Mouse (Mus musculus): ENCODE data around the gene Adgre5. TPM values are rescaled to one million over a fixed set of nuclear protein-coding genes. Genes with fewer than 3 reads are reported as not detected.

The Adgre5 gene
- polyA plus RNA-seq, 1 experiment from 2014 or later, result 35.9 TPM

GRCm38 (mm10) chr8:83703426-83703825 lies 37.7 kb downstream of the Adgre5 start:
- no peak for ATAC-seq (ENCODE audit: insufficient number of reproducible peaks, insufficient read depth, low FRiP score, low read depth)
- Histone ChIP-seq H3K4me2 (ENCODE audit: low read length) (no peak overlapping the region), H3K4me3 (ENCODE audit: control insufficient read depth in 1 of 2, insufficient read depth in 1 of 2, low read depth in 1 of 2, low read length in 2 of 2) (no peak overlapping the region), H3K27ac (replicated peaks in 1 of 2; ENCODE audit: control insufficient read depth in 1 of 2, insufficient read depth in 1 of 2, low read depth in 2 of 2, low read length in 2 of 2) (no peak overlapping the region), H3K27me3 (ENCODE audit: control insufficient read depth, insufficient read depth, low read length) (no peaks in the 10 kb centered on the region), H3K9ac (ENCODE audit: low read length) (no peak overlapping the region), H3K36me3 (ENCODE audit: control insufficient read depth, insufficient read depth, low read length) (no peaks in the 10 kb centered on the region), H3K4me1 (ENCODE audit: control insufficient read depth in 2 of 2, insufficient read depth in 2 of 2, low read length in 2 of 2) (peaks cover 2 to 19% of the 10 kb centered on the region in 2 experiments; a peak in 3 of 4 replicates), H3K9me3 (ENCODE audit: control insufficient read depth, low read length) (no peaks in the 10 kb centered on the region)
- 80% methylated on average over 4 of the region's 4 CpGs for WGBS

GRCm38 (mm10) chr8:83700423-83701085 lies 40.6 kb downstream of the Adgre5 start:
- Histone ChIP-seq H3K27ac (replicated peaks in 1 of 2; ENCODE audit: control insufficient read depth in 1 of 2, insufficient read depth in 1 of 2, low read depth in 2 of 2, low read length in 2 of 2) (peak overlapping the region; percentile 0 to 32; a peak in 1 of 4 replicates), H3K9ac (ENCODE audit: low read length) (no peak overlapping the region; the same call in 1 of the 2 replicates), H3K9me3 (ENCODE audit: control insufficient read depth, low read length) (no peaks in the 10 kb centered on the region), H3K27me3 (ENCODE audit: control insufficient read depth, insufficient read depth, low read length) (no peaks in the 10 kb centered on the region), H3K36me3 (ENCODE audit: control insufficient read depth, insufficient read depth, low read length) (no peaks in the 10 kb centered on the region), H3K4me2 (ENCODE audit: low read length) (no peak overlapping the region), H3K4me1 (ENCODE audit: control insufficient read depth in 2 of 2, insufficient read depth in 2 of 2, low read length in 2 of 2) (peaks cover 15 to 42% of the 10 kb centered on the region in 2 experiments), H3K4me3 (ENCODE audit: control insufficient read depth in 1 of 2, insufficient read depth in 1 of 2, low read depth in 1 of 2, low read length in 2 of 2) (no peak overlapping the region)
- 53% methylated on average over 9 of the region's 9 CpGs for whole genome bisulfite sequencing
- ATAC-seq (ENCODE audit: insufficient number of reproducible peaks, insufficient read depth, low FRiP score, low read depth), result no peak

DNA sequence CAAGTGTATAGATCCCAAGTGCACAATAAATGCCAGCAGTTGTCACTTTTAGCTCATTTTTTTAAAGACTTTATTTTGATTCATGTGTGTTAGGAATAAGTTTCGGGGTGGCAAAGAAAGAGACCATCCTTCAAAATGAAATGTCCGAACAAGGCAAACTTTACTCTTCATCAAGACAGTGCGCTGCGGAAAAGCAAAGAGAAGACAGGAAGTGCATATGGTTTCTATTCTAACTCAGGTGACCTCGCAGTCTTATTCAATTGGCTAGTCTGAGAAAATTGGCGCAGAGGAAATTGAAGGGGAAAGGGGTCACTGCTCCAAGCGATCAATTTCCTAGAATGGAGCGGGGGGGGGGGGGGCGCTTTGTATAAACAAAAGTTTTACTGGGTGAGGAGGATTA lies 41.6 kb downstream of the Adgre5 start:
- WGBS, result 46% methylated on average over 9 of the region's 9 CpGs
- Histone ChIP-seq H3K4me2 (ENCODE audit: low read length) (peak overlapping the region; percentile 89), H3K9ac (ENCODE audit: low read length) (peak overlapping the region; percentile 97), H3K4me1 (ENCODE audit: control insufficient read depth in 2 of 2, insufficient read depth in 2 of 2, low read length in 2 of 2) (peaks cover 16 to 42% of the 10 kb centered on the region in 2 experiments), H3K27ac (replicated peaks in 1 of 2; ENCODE audit: control insufficient read depth in 1 of 2, insufficient read depth in 1 of 2, low read depth in 2 of 2, low read length in 2 of 2) (peak overlapping the region; percentile 76 to 77), H3K36me3 (ENCODE audit: control insufficient read depth, insufficient read depth, low read length) (no peaks in the 10 kb centered on the region), H3K9me3 (ENCODE audit: control insufficient read depth, low read length) (no peaks in the 10 kb centered on the region), H3K27me3 (ENCODE audit: control insufficient read depth, insufficient read depth, low read length) (no peaks in the 10 kb centered on the region), H3K4me3 (ENCODE audit: control insufficient read depth in 1 of 2, insufficient read depth in 1 of 2, low read depth in 1 of 2, low read length in 2 of 2) (peak overlapping the region; percentile 88 to 93)
- no peak for ATAC-seq (ENCODE audit: insufficient number of reproducible peaks, insufficient read depth, low FRiP score, low read depth)

- ATAC-seq (ENCODE audit: insufficient number of reproducible peaks, insufficient read depth, low FRiP score, low read depth), result peak; percentile 86
- whole genome bisulfite sequencing, result under 1% methylated on average over 67 of the region's 85 CpGs
These were observed 42.3 kb downstream of the Adgre5 start, which contains the start of gene Pkn1 for GRCm38 (mm10) chr8:83698661-83699453. Pkn1 (minus strand) TSS chr8:83699179.

DNA sequence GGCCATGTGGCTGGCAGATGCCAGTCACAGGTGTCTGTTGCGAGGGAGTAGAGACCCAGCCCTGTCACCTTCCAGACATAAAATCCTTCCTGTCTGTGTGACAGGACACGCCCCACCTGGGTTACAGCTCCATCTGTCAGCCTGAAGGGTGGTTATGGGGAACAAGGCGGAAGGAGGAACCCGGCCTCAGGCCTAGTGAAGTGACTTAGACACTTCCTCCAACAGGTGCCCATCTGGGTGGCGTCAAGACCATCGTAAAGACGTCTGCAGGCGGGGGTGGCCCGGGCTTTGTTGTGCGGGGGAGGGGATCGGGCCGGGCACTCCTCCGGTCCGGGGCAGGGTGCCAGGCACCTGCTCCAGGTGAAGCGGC lies 42.9 kb downstream of the Adgre5 start:
- 3% methylated on average over 15 of the region's 15 CpGs for WGBS
- H3K9ac ChIP-seq (ENCODE audit: low read length), result peak overlapping the region; percentile 97
- ATAC-seq (ENCODE audit: insufficient number of reproducible peaks, insufficient read depth, low FRiP score, low read depth), result no peak
- no peaks in the 10 kb centered on the region for H3K9me3 ChIP-seq (ENCODE audit: control insufficient read depth, low read length)
- H3K4me2 ChIP-seq (ENCODE audit: low read length), result peak overlapping the region; percentile 89
- 0 out of 2 replicates have a peak, but pooled peaks cover 3% of the 10 kb centered on the region for H3K36me3 ChIP-seq (ENCODE audit: control insufficient read depth, insufficient read depth, low read length)
- peak overlapping the region; percentile 88 to 93 for H3K4me3 ChIP-seq (ENCODE audit: control insufficient read depth in 1 of 2, insufficient read depth in 1 of 2, low read depth in 1 of 2, low read length in 2 of 2)
- H3K27me3 ChIP-seq (ENCODE audit: control insufficient read depth, insufficient read depth, low read length), result no peaks in the 10 kb centered on the region
- peak overlapping the region; percentile 61 to 77 for H3K27ac ChIP-seq (replicated peaks in 1 of 2; ENCODE audit: control insufficient read depth in 1 of 2, insufficient read depth in 1 of 2, low read depth in 2 of 2, low read length in 2 of 2)
- H3K4me1 ChIP-seq (ENCODE audit: control insufficient read depth in 2 of 2, insufficient read depth in 2 of 2, low read length in 2 of 2), result peaks cover 16 to 42% of the 10 kb centered on the region in 2 experiments

More at GRCm38 (mm10) chr8:83698661-83699453, 42.3 kb downstream of the Adgre5 start, which contains the start of gene Pkn1:
- Histone ChIP-seq H3K4me1 (ENCODE audit: control insufficient read depth in 2 of 2, insufficient read depth in 2 of 2, low read length in 2 of 2) (peaks cover 16 to 42% of the 10 kb centered on the region in 2 experiments), H3K9ac (ENCODE audit: low read length) (peak within 1 kb of the TSS; percentile 97), H3K4me3 (ENCODE audit: control insufficient read depth in 1 of 2, insufficient read depth in 1 of 2, low read depth in 1 of 2, low read length in 2 of 2) (peak within 1 kb of the TSS; percentile 88 to 93), H3K27me3 (ENCODE audit: control insufficient read depth, insufficient read depth, low read length) (no peaks in the 10 kb centered on the region), H3K27ac (replicated peaks in 1 of 2; ENCODE audit: control insufficient read depth in 1 of 2, insufficient read depth in 1 of 2, low read depth in 2 of 2, low read length in 2 of 2) (peak within 1 kb of the TSS; percentile 76 to 77), H3K4me2 (ENCODE audit: low read length) (peak within 1 kb of the TSS; percentile 89), H3K9me3 (ENCODE audit: control insufficient read depth, low read length) (no peaks in the 10 kb centered on the region), H3K36me3 (ENCODE audit: control insufficient read depth, insufficient read depth, low read length) (0 out of 2 replicates have a peak, but pooled peaks cover 3% of the 10 kb centered on the region)

DNA sequence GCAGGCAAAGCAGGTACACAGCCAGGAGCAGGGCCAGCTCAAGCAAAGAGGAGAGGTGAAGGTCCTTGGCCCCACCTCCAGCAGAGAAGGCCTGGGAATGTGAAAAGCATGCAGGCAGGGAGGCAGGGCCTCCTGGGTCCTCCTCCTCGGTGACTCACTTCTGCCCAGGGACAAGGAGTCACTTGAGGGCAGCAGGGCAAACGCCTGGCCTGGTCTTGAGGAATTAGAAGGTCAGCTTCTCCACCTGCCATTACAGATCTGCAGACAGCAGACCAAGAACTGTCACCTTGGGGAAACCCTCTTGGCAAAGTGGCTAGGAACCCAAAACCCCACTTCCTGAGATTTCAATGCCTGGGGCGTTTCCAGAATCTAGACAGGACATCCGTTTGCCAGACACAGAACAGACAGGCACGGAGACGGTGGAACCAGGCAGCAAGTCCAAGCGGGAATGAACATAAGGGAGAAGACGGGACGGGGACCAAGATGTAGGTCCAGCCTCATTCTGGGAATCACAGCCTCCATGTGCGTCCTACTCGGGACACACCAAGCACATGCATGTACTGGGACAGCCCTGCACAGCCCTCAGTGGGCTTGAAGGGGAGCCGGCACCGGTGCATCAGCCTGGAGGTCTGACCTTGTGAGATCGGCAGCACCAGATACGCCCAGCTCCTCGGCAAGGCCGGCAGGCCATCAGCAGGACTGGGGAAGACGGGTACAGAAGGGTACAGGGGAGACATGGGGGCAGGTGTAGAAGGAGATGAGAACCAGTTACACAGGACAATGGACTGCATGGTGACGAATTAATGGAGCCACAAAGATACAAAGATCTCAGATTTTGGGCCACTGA lies 43.5 kb downstream of the Adgre5 start:
- H3K36me3 ChIP-seq (ENCODE audit: control insufficient read depth, insufficient read depth, low read length), result peaks cover 9% of the 10 kb centered on the region
- no peak for ATAC-seq (ENCODE audit: insufficient number of reproducible peaks, insufficient read depth, low FRiP score, low read depth)
- H3K4me3 ChIP-seq (ENCODE audit: control insufficient read depth in 1 of 2, insufficient read depth in 1 of 2, low read depth in 1 of 2, low read length in 2 of 2), result peak overlapping the region; percentile 88 to 93
- peaks cover 16 to 42% of the 10 kb centered on the region in 2 experiments for H3K4me1 ChIP-seq (ENCODE audit: control insufficient read depth in 2 of 2, insufficient read depth in 2 of 2, low read length in 2 of 2)
- H3K4me2 ChIP-seq (ENCODE audit: low read length), result peak overlapping the region; percentile 89
- peak overlapping the region; percentile 61 to 77 for H3K27ac ChIP-seq (replicated peaks in 1 of 2; ENCODE audit: control insufficient read depth in 1 of 2, insufficient read depth in 1 of 2, low read depth in 2 of 2, low read length in 2 of 2)
- peak overlapping the region; percentile 97 for H3K9ac ChIP-seq (ENCODE audit: low read length)
- 42% methylated on average over 19 of the region's 19 CpGs for WGBS
- H3K9me3 ChIP-seq (ENCODE audit: control insufficient read depth, low read length), result no peaks in the 10 kb centered on the region
- H3K27me3 ChIP-seq (ENCODE audit: control insufficient read depth, insufficient read depth, low read length), result no peaks in the 10 kb centered on the region
